Mouse (Mus musculus) MEL (cell line): ENCODE data around the gene Olfr399. TPM values are rescaled to one million over a fixed set of nuclear protein-coding genes. Genes with fewer than 3 reads are reported as not detected.
A peak's percentile ranks its signal among the peaks of the same experiment; 100 is the strongest.

ENCODE experiments used
- DNase-seq: peaks from one replicate; pipeline ENCODE4 v3.0.0; 2011; ENCODE audit warnings: low read depth, low spot score
- H3K27ac ChIP-seq: 2 replicates; pipeline ENCODE4 v1.5.1; 2012; ENCODE audit warnings: low read depth, mild to moderate bottlenecking, control low read depth, low read length, moderate library complexity; ENCODE audit not compliant: control insufficient read depth
- H3K27me3 ChIP-seq, 2 experiments: fragments of 150-350 bp in 1 of 2; sonication (generic) in 1 of 2; 2 replicates each; pipeline ENCODE4 v1.6.1; 2012; ENCODE audit warnings: low read length in 2 of 2, mild to moderate bottlenecking in 2 of 2, improper control_type of control experiment in 1 of 2, moderate library complexity in 1 of 2; ENCODE audit not compliant: insufficient read depth in 2 of 2, control insufficient read depth in 1 of 2
- H3K36me3 ChIP-seq, 2 experiments: 2 replicates each; pipeline ENCODE4 v1.6.1; 2012 to 2014; ENCODE audit warnings: low read length in 2 of 2, improper control_type of control experiment in 1 of 2, inconsistent platforms in 1 of 2, mild to moderate bottlenecking in 1 of 2; ENCODE audit not compliant: insufficient read depth in 2 of 2, control insufficient read depth in 1 of 2
- H3K4me1 ChIP-seq, 2 experiments: fragments of 150-350 bp in 1 of 2; sonication (generic) in 1 of 2; 2 replicates each; pipeline ENCODE4 v1.6.1; 2012; ENCODE audit warnings: low read length in 2 of 2, improper control_type of control experiment in 1 of 2, mild to moderate bottlenecking in 1 of 2; ENCODE audit not compliant: insufficient read depth in 2 of 2, control insufficient read depth in 1 of 2
- H3K4me3 ChIP-seq, 2 experiments: fragments of 150-350 bp in 1 of 2; sonication (generic) in 1 of 2; 2 replicates each; pipeline ENCODE4 v1.5.1; 2012; ENCODE audit warnings: low read depth in 2 of 2, low read length in 2 of 2, mild to moderate bottlenecking in 2 of 2, moderate library complexity in 2 of 2, control low read depth in 1 of 2, improper control_type of control experiment in 1 of 2; ENCODE audit not compliant: control insufficient read depth in 1 of 2, insufficient read depth in 1 of 2
- H3K79me2 ChIP-seq: 2 replicates; pipeline ENCODE4 v1.6.1; 2012; ENCODE audit warnings: mild to moderate bottlenecking, low read length, moderate library complexity; ENCODE audit not compliant: control insufficient read depth, poor library complexity, insufficient read depth
- H3K9ac ChIP-seq: 2 replicates; pipeline ENCODE4 v1.6.1; 2012; ENCODE audit warnings: low read depth, mild to moderate bottlenecking, control low read depth, low read length, moderate library complexity; ENCODE audit not compliant: control insufficient read depth, poor library complexity, severe bottlenecking
- H3K9me3 ChIP-seq: fragments of 150-350 bp; sonication (generic); replicated peaks from 2 replicates; pipeline ENCODE4 v1.6.1; 2012; ENCODE audit warnings: mild to moderate bottlenecking, low read length, improper control_type of control experiment, moderate library complexity; ENCODE audit not compliant: insufficient read depth
- CHD1 ChIP-seq: IDR thresholded peaks from 2 replicates; pipeline ENCODE4 v1.6.1; 2012; ENCODE audit warnings: low read depth, mild to moderate bottlenecking, inconsistent platforms, low read length, improper control_type of control experiment
- CHD2 ChIP-seq: IDR thresholded peaks from 2 replicates; pipeline ENCODE4 v1.6.1; 2011; ENCODE audit warnings: low read length, improper control_type of control experiment
- CTCF ChIP-seq, 3 experiments: IDR thresholded peaks in 2 of 3; conservative IDR thresholded peaks in 1 of 3; 2 replicates each; pipeline ENCODE4 v1.5.1; 2011 to 2012; ENCODE audit warnings: low read length in 3 of 3, low read depth in 2 of 3, mild to moderate bottlenecking in 2 of 3, improper control_type of control experiment in 1 of 3, inconsistent platforms in 1 of 3, mixed read lengths in 1 of 3, moderate library complexity in 1 of 3; ENCODE audit not compliant: control insufficient read depth in 1 of 3, insufficient read depth in 1 of 3, poor library complexity in 1 of 3, severe bottlenecking in 1 of 3
- E2F4 ChIP-seq: IDR thresholded peaks from 2 replicates; pipeline ENCODE4 v1.6.1; 2011; ENCODE audit warnings: low read depth, low read length, improper control_type of control experiment, borderline replicate concordance
- EP300 ChIP-seq, 2 experiments: IDR thresholded peaks; 2 replicates each; pipeline ENCODE4 v1.6.1; 2011; ENCODE audit warnings: improper control_type of control experiment in 2 of 2, low read length in 2 of 2, low read depth in 1 of 2, mild to moderate bottlenecking in 1 of 2
- ETS1 ChIP-seq: IDR thresholded peaks from 2 replicates; pipeline ENCODE4 v1.6.1; 2012; ENCODE audit warnings: low read depth, mild to moderate bottlenecking, inconsistent platforms, low read length, improper control_type of control experiment, moderate library complexity
- GABPA ChIP-seq: IDR thresholded peaks from 2 replicates; pipeline ENCODE4 v1.6.1; 2012; ENCODE audit warnings: low read depth, mild to moderate bottlenecking, inconsistent platforms, low read length, improper control_type of control experiment, moderate library complexity
- GATA1 ChIP-seq: IDR thresholded peaks from 2 replicates; pipeline ENCODE4 v1.6.1; 2011; ENCODE audit warnings: low read depth, low read length, improper control_type of control experiment
- HCFC1 ChIP-seq: IDR thresholded peaks from 2 replicates; pipeline ENCODE4 v1.6.1; 2012; ENCODE audit warnings: low read depth, mild to moderate bottlenecking, inconsistent platforms, low read length, improper control_type of control experiment, moderate library complexity
- JUND ChIP-seq: IDR thresholded peaks from 2 replicates; pipeline ENCODE4 v1.6.1; 2011; ENCODE audit warnings: low read depth, mild to moderate bottlenecking, improper control_type of control experiment, low read length
- KAT2A ChIP-seq: conservative IDR thresholded peaks from 2 replicates; pipeline ENCODE4 v1.6.1; 2012; ENCODE audit warnings: low read depth, low read length, improper control_type of control experiment, inconsistent platforms
- MAFK ChIP-seq: IDR thresholded peaks from 2 replicates; pipeline ENCODE4 v1.6.1; 2011; ENCODE audit warnings: low read depth, mild to moderate bottlenecking, low read length, improper control_type of control experiment, borderline replicate concordance
- MAX ChIP-seq: IDR thresholded peaks from 2 replicates; pipeline ENCODE4 v1.6.1; 2011; ENCODE audit warnings: low read length, improper control_type of control experiment
- MAZ ChIP-seq: IDR thresholded peaks from 2 replicates; pipeline ENCODE4 v1.6.1; 2012; ENCODE audit warnings: low read depth, mild to moderate bottlenecking, inconsistent platforms, low read length, improper control_type of control experiment
- MXI1 ChIP-seq: IDR thresholded peaks from 2 replicates; pipeline ENCODE4 v1.6.1; 2011; ENCODE audit warnings: mild to moderate bottlenecking, low read depth, low read length, improper control_type of control experiment
- MYB ChIP-seq: IDR thresholded peaks from 2 replicates; pipeline ENCODE4 v1.6.1; 2011; ENCODE audit warnings: mild to moderate bottlenecking, low read depth, low read length, improper control_type of control experiment
- MYC ChIP-seq: IDR thresholded peaks from 2 replicates; pipeline ENCODE4 v1.6.1; 2011; ENCODE audit warnings: low read depth, mild to moderate bottlenecking, low read length, improper control_type of control experiment, moderate library complexity
- NELFE ChIP-seq: IDR thresholded peaks from 2 replicates; pipeline ENCODE4 v1.6.1; 2011; ENCODE audit warnings: low read depth, low read length, improper control_type of control experiment
- NRF1 ChIP-seq: IDR thresholded peaks from 2 replicates; pipeline ENCODE4 v1.6.1; 2014; ENCODE audit warnings: low read depth, mild to moderate bottlenecking, inconsistent platforms, low read length, improper control_type of control experiment, moderate library complexity; ENCODE audit not compliant: poor library complexity, insufficient read depth, severe bottlenecking
- POLR2AphosphoS5 ChIP-seq: IDR thresholded peaks from 2 replicates; pipeline ENCODE4 v1.6.1; 2012; ENCODE audit warnings: low read depth, borderline replicate concordance, mild to moderate bottlenecking, inconsistent platforms, low read length, moderate library complexity, mixed read lengths
- RAD21 ChIP-seq: IDR thresholded peaks from 2 replicates; pipeline ENCODE4 v1.6.1; 2011; ENCODE audit warnings: mild to moderate bottlenecking, low read depth, low read length, improper control_type of control experiment
- TAL1 ChIP-seq: IDR thresholded peaks from 2 replicates; pipeline ENCODE4 v1.6.1; 2012; ENCODE audit warnings: mild to moderate bottlenecking, inconsistent platforms, low read length, moderate library complexity, mixed read lengths
- TBP ChIP-seq: IDR thresholded peaks from 2 replicates; pipeline ENCODE4 v1.8.0; 2011; ENCODE audit warnings: low read depth, low read length, improper control_type of control experiment
- TCF12 ChIP-seq: IDR thresholded peaks from 2 replicates; pipeline ENCODE4 v1.6.1; 2014; ENCODE audit warnings: low read depth, mild to moderate bottlenecking, inconsistent platforms, low read length, improper control_type of control experiment, moderate library complexity
- UBTF ChIP-seq: IDR thresholded peaks from 2 replicates; pipeline ENCODE4 v1.6.1; 2012; ENCODE audit warnings: low read depth, mild to moderate bottlenecking, inconsistent platforms, low read length, improper control_type of control experiment, moderate library complexity, borderline replicate concordance; ENCODE audit not compliant: insufficient read depth
- USF1 ChIP-seq: IDR thresholded peaks from 2 replicates; pipeline ENCODE4 v1.6.1; 2014; ENCODE audit warnings: low read depth, mild to moderate bottlenecking, inconsistent platforms, low read length, improper control_type of control experiment, moderate library complexity
- USF2 ChIP-seq, 2 experiments: IDR thresholded peaks; 2 replicates each; pipeline ENCODE4 v1.6.1; 2011 to 2012; ENCODE audit warnings: improper control_type of control experiment in 2 of 2, low read length in 2 of 2, borderline replicate concordance in 1 of 2, inconsistent platforms in 1 of 2, low read depth in 1 of 2, mild to moderate bottlenecking in 1 of 2; ENCODE audit not compliant: insufficient read depth in 1 of 2
- ZC3H11A ChIP-seq: IDR thresholded peaks from 2 replicates; pipeline ENCODE4 v1.6.1; 2012; ENCODE audit warnings: low read depth, mild to moderate bottlenecking, inconsistent platforms, low read length, improper control_type of control experiment
- ZKSCAN1 ChIP-seq: IDR thresholded peaks from 2 replicates; pipeline ENCODE4 v1.6.1; 2012; ENCODE audit warnings: low read depth, mild to moderate bottlenecking, inconsistent platforms, low read length, improper control_type of control experiment, moderate library complexity
- ZMIZ1 ChIP-seq: IDR thresholded peaks from 2 replicates; pipeline ENCODE4 v1.6.1; 2012; ENCODE audit warnings: low read depth, mild to moderate bottlenecking, inconsistent platforms, low read length, improper control_type of control experiment, moderate library complexity
- ZNF384 ChIP-seq: IDR thresholded peaks from 2 replicates; pipeline ENCODE4 v1.6.1; 2012; ENCODE audit warnings: low read depth, mild to moderate bottlenecking, inconsistent platforms, low read length, improper control_type of control experiment
- polyA plus RNA-seq, 2 experiments: library from polyadenylated mRNA; stranded (reverse) in 1 of 2; unstranded in 1 of 2; fragments of >175 nt in 1 of 2; fragments of >200 nt in 1 of 2; gene quantifications; 2 replicates each; pipeline versions ENCODE4 v1.2.1 to v1.2.4; 2012; ENCODE audit warnings: low replicate concordance in 2 of 2, low read depth in 1 of 2; ENCODE audit not compliant: insufficient read length in 2 of 2, insufficient read depth in 1 of 2, missing spikeins in 1 of 2
- total RNA-seq: library from RNA; depleted of rRNA; stranded (reverse); fragments of 300-350 nt; gene quantifications from 2 replicates; pipeline ENCODE4 v1.2.3, GENCODE M21; 2012

Gene Olfr399
- total and polyA plus RNA-seq, 3 experiments = not detected

DNA sequence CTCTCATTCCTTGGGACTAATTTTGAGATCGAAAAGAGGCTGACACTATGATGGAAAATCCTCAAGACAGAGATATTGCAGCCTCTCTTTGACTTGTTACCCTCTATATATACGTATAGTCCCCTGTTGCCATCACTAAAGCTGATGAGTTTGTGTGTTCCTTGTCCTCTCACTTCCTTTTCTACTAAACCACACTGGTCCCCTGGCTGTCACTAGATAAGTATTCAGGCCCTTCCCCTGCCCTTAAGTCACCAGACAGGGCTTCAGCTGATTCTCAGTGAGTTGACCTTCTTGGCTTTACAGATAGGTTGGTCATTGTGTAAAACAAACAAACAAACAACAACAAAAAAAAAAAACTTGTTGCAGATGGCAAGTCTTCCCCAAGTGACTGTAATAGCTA, 45.1 kb upstream of the Olfr399 start:
- no peaks in the 10 kb centered on the region for H3K79me2 ChIP-seq
- H3K27ac ChIP-seq = no peak overlapping the region
- H3K9me3 ChIP-seq = no peaks in the 10 kb centered on the region
- DNase-seq = peak; percentile 22
- 0 out of 2 replicates have a peak, but pooled peaks have one; percentile 21 for TF ChIP-seq TAL1
- TF ChIP-seq NELFE = no peak
- no peak for TF ChIP-seq MAZ
- 0 out of 2 replicates have a peak, but pooled peaks have one; percentile 12 for TF ChIP-seq GATA1
- TF ChIP-seq TCF12 = peak; percentile 21; the same call in 1 of the 2 replicates
- TF ChIP-seq JUND = no peak
- H3K4me3 ChIP-seq = no peak overlapping the region
- H3K27me3 ChIP-seq = no peaks in the 10 kb centered on the region
- H3K4me1 ChIP-seq = no peaks in the 10 kb centered on the region; a peak in 1 of 4 replicates
- no peaks in the 10 kb centered on the region for H3K36me3 ChIP-seq
- no peak overlapping the region for H3K9ac ChIP-seq

DNA sequence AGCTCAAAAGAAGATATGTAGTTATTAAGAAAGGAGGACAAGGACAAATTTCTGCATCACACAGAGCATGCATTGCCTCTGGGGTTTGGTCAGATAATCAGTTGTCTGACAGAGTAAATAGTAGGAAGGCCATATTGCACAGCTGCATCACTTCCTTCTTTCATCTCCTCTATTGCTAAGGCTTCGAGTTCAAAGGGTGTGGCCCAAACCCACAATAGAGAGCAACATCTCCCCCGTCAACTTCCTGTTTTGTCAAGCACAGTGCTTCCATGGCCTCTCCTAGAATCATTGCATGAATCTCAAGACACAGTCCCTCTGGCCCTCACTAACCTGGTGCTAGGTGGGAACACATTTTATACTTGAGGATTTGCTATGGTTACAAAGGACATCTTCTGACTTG, 44.3 kb upstream of the Olfr399 start:
- no peak overlapping the region for H3K9ac ChIP-seq
- no peaks in the 10 kb centered on the region for H3K36me3 ChIP-seq
- no peak overlapping the region for H3K27ac ChIP-seq
- no peak overlapping the region for H3K4me3 ChIP-seq
- peak; percentile 82 for DNase-seq
- no peaks in the 10 kb centered on the region for H3K79me2 ChIP-seq
- no peaks in the 10 kb centered on the region for H3K9me3 ChIP-seq
- no peaks in the 10 kb centered on the region for H3K27me3 ChIP-seq
- H3K4me1 ChIP-seq = no peaks in the 10 kb centered on the region; a peak in 1 of 4 replicates
- no peak for TF ChIP-seq MYB
- no peak for TF ChIP-seq UBTF
- peak; percentile 47; the same call in 1 of the 2 replicates for TF ChIP-seq MAX
- TF ChIP-seq HCFC1 = no peak
- TF ChIP-seq POLR2AphosphoS5 = no peak
- no peak for TF ChIP-seq TAL1
- TF ChIP-seq EP300 (IDR thresholded peaks at IDR 0.05; ENCODE audit: low read depth in 1 of 2, low read length in 2 of 2) = peak; percentile 14 to 39; a peak in 3 of 4 replicates
- no peak for TF ChIP-seq CTCF (IDR thresholded peaks at IDR 0.05 in 2 of 3, conservative IDR thresholded peaks at IDR 0.05 in 1 of 3; ENCODE audit: control insufficient read depth in 1 of 3, insufficient read depth in 1 of 3, low read depth in 2 of 3, low read length in 3 of 3, poor library complexity in 1 of 3, severe bottlenecking in 1 of 3)
- no peak for TF ChIP-seq NELFE
- no peak for TF ChIP-seq ETS1
- 0 out of 2 replicates have a peak, but pooled peaks have one; percentile 10 for TF ChIP-seq GATA1
- 0 out of 2 replicates have a peak, but pooled peaks have one; percentile 17 for TF ChIP-seq TCF12
- TF ChIP-seq MAZ = no peak
- TF ChIP-seq ZC3H11A = no peak
- no peak for TF ChIP-seq MYC
- TF ChIP-seq USF1 = no peak
- TF ChIP-seq CHD2 = no peak
- TF ChIP-seq NRF1 = no peak
- no peak for TF ChIP-seq ZNF384
- TF ChIP-seq RAD21 = no peak
- TF ChIP-seq MXI1 = no peak
- no peak for TF ChIP-seq CHD1
- no peak for TF ChIP-seq MAFK
- no peak for TF ChIP-seq GABPA
- no peak for TF ChIP-seq JUND
- TF ChIP-seq TBP = no peak
- no peak for TF ChIP-seq ZKSCAN1
- TF ChIP-seq ZMIZ1 = no peak
- TF ChIP-seq E2F4 = no peak
- TF ChIP-seq KAT2A = no peak
- TF ChIP-seq USF2 (IDR thresholded peaks at IDR 0.05; ENCODE audit: borderline replicate concordance in 1 of 2, insufficient read depth in 1 of 2, low read depth in 1 of 2, low read length in 2 of 2) = no peak
